Mouse (Mus musculus): Measurements from ENCODE around the gene Osbpl3. TPM values are rescaled to one million over a fixed set of nuclear protein-coding genes. Genes with fewer than 3 reads are reported as not detected.
A peak's percentile ranks its signal among the peaks of the same experiment; 100 is the strongest.

The Osbpl3 gene
- polyA plus RNA-seq, 1 experiment = 23.3 TPM

DNA sequence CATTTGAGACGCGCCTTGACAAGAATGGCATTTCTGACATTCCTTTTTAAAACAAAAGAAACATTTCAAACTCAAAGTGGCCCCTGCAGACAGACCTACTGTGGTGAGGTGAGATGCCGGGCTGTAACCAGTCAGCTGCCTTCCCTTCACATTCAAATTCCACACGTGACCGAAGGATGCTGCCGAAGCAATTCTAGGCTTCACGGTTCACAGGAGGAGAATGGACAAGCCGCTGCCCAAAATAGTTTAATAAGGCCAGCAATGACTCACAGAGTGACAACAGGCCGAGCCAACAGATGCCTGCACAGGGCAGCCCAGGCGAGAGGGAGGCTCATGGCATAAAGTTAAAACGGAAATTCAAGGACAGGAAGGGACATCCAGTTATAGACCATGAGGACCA lies 51.3 kb downstream of the Osbpl3 start:
- Histone ChIP-seq H3K9me3 (replicated peaks; ENCODE audit: control insufficient read depth, insufficient read depth, low read length, poor library complexity, severe bottlenecking) (no peaks in the 10 kb centered on the region), H3K27ac (ENCODE audit: insufficient read depth, low read length) (no peak overlapping the region), H3K9ac (ENCODE audit: low read depth, poor library complexity, severe bottlenecking) (no peak overlapping the region), H3K4me3 (ENCODE audit: low read depth, low read length) (no peak overlapping the region), H3K4me1 (ENCODE audit: control insufficient read depth, insufficient read depth, low read length) (peaks cover 4% of the 10 kb centered on the region), H3K27me3 (ENCODE audit: control insufficient read depth, insufficient read depth, low read length, poor library complexity, severe bottlenecking) (no peaks in the 10 kb centered on the region), H3K36me3 (ENCODE audit: control insufficient read depth, insufficient read depth, low read length, poor library complexity, severe bottlenecking) (no peaks in the 10 kb centered on the region)
- TF ChIP-seq EP300 (IDR thresholded peaks at IDR 0.05; ENCODE audit: insufficient read depth, low read depth, low read length) = peak; percentile 80
- no peak for TF ChIP-seq CTCF (IDR thresholded peaks at IDR 0.05; ENCODE audit: low read depth, low read length)
- TF ChIP-seq POLR2A (IDR thresholded peaks at IDR 0.05; ENCODE audit: insufficient read depth, low read length) = no peak

- Histone ChIP-seq H3K9ac (ENCODE audit: low read depth, poor library complexity, severe bottlenecking) (no peak overlapping the region), H3K27me3 (ENCODE audit: control insufficient read depth, insufficient read depth, low read length, poor library complexity, severe bottlenecking) (no peaks in the 10 kb centered on the region), H3K4me3 (ENCODE audit: low read depth, low read length) (no peak overlapping the region), H3K4me1 (ENCODE audit: control insufficient read depth, insufficient read depth, low read length) (peaks cover 4% of the 10 kb centered on the region), H3K27ac (ENCODE audit: insufficient read depth, low read length) (no peak overlapping the region), H3K36me3 (ENCODE audit: control insufficient read depth, insufficient read depth, low read length, poor library complexity, severe bottlenecking) (no peaks in the 10 kb centered on the region), H3K9me3 (replicated peaks; ENCODE audit: control insufficient read depth, insufficient read depth, low read length, poor library complexity, severe bottlenecking) (no peaks in the 10 kb centered on the region)
- no peak for TF ChIP-seq CTCF (IDR thresholded peaks at IDR 0.05; ENCODE audit: low read depth, low read length)
- TF ChIP-seq EP300 (IDR thresholded peaks at IDR 0.05; ENCODE audit: insufficient read depth, low read depth, low read length) = no peak
- TF ChIP-seq POLR2A (IDR thresholded peaks at IDR 0.05; ENCODE audit: insufficient read depth, low read length) = no peak
Observed at GRCm38 (mm10) chr6:50403524-50403923, 52.5 kb downstream of the Osbpl3 start.

DNA sequence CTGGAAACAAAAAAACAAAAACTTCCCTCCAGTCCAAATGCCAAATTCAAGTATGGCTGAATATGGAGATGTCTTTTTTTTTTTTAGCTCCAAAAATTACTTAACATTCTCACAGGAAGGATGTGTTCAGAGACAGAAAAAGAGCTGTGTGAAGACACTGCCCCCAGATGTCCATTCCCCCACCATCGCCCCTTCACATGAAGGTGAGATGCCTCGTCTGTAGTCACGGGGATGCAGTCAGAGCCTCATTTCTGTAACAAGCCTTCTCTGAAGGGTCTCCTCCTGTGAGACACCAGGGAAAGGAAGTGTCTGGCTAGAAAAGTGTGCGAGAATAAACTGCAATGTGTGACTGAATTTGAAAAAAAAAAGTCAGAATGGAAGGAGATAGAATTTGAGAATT lies 53.1 kb downstream of the Osbpl3 start:
- H3K4me3 ChIP-seq (ENCODE audit: low read depth, low read length) = no peak overlapping the region
- no peaks in the 10 kb centered on the region for H3K27me3 ChIP-seq (ENCODE audit: control insufficient read depth, insufficient read depth, low read length, poor library complexity, severe bottlenecking)
- peaks cover 3% of the 10 kb centered on the region for H3K4me1 ChIP-seq (ENCODE audit: control insufficient read depth, insufficient read depth, low read length)
- H3K9me3 ChIP-seq (replicated peaks; ENCODE audit: control insufficient read depth, insufficient read depth, low read length, poor library complexity, severe bottlenecking) = no peaks in the 10 kb centered on the region
- no peak overlapping the region for H3K9ac ChIP-seq (ENCODE audit: low read depth, poor library complexity, severe bottlenecking)
- H3K36me3 ChIP-seq (ENCODE audit: control insufficient read depth, insufficient read depth, low read length, poor library complexity, severe bottlenecking) = no peaks in the 10 kb centered on the region
- H3K27ac ChIP-seq (ENCODE audit: insufficient read depth, low read length) = no peak overlapping the region
- no peak for TF ChIP-seq EP300 (IDR thresholded peaks at IDR 0.05; ENCODE audit: insufficient read depth, low read depth, low read length)
- no peak for TF ChIP-seq POLR2A (IDR thresholded peaks at IDR 0.05; ENCODE audit: insufficient read depth, low read length)
- TF ChIP-seq CTCF (IDR thresholded peaks at IDR 0.05; ENCODE audit: low read depth, low read length) = no peak

- no peaks in the 10 kb centered on the region for H3K36me3 ChIP-seq (ENCODE audit: control insufficient read depth, insufficient read depth, low read length, poor library complexity, severe bottlenecking)
- no peaks in the 10 kb centered on the region for H3K27me3 ChIP-seq (ENCODE audit: control insufficient read depth, insufficient read depth, low read length, poor library complexity, severe bottlenecking)
- H3K4me1 ChIP-seq (ENCODE audit: control insufficient read depth, insufficient read depth, low read length) = peaks cover 3% of the 10 kb centered on the region
- no peak overlapping the region for H3K9ac ChIP-seq (ENCODE audit: low read depth, poor library complexity, severe bottlenecking)
- no peak overlapping the region for H3K4me3 ChIP-seq (ENCODE audit: low read depth, low read length)
- no peaks in the 10 kb centered on the region for H3K9me3 ChIP-seq (replicated peaks; ENCODE audit: control insufficient read depth, insufficient read depth, low read length, poor library complexity, severe bottlenecking)
- no peak overlapping the region for H3K27ac ChIP-seq (ENCODE audit: insufficient read depth, low read length)
- TF ChIP-seq EP300 (IDR thresholded peaks at IDR 0.05; ENCODE audit: insufficient read depth, low read depth, low read length) = no peak
- TF ChIP-seq CTCF (IDR thresholded peaks at IDR 0.05; ENCODE audit: low read depth, low read length) = no peak
- no peak for TF ChIP-seq POLR2A (IDR thresholded peaks at IDR 0.05; ENCODE audit: insufficient read depth, low read length)
Observed at GRCm38 (mm10) chr6:50400234-50400633, 55.8 kb downstream of the Osbpl3 start.

GRCm38 (mm10) chr6:50399427-50400195 lies 56.4 kb downstream of the Osbpl3 start:
- Histone ChIP-seq H3K27ac (ENCODE audit: insufficient read depth, low read length) (no peak overlapping the region), H3K4me1 (ENCODE audit: control insufficient read depth, insufficient read depth, low read length) (peaks cover 3% of the 10 kb centered on the region), H3K27me3 (ENCODE audit: control insufficient read depth, insufficient read depth, low read length, poor library complexity, severe bottlenecking) (no peaks in the 10 kb centered on the region), H3K36me3 (ENCODE audit: control insufficient read depth, insufficient read depth, low read length, poor library complexity, severe bottlenecking) (no peaks in the 10 kb centered on the region), H3K4me3 (ENCODE audit: low read depth, low read length) (no peak overlapping the region), H3K9me3 (replicated peaks; ENCODE audit: control insufficient read depth, insufficient read depth, low read length, poor library complexity, severe bottlenecking) (no peaks in the 10 kb centered on the region), H3K9ac (ENCODE audit: low read depth, poor library complexity, severe bottlenecking) (no peak overlapping the region)
- TF ChIP-seq EP300 (IDR thresholded peaks at IDR 0.05; ENCODE audit: insufficient read depth, low read depth, low read length) (no peak), CTCF (IDR thresholded peaks at IDR 0.05; ENCODE audit: low read depth, low read length) (no peak), POLR2A (IDR thresholded peaks at IDR 0.05; ENCODE audit: insufficient read depth, low read length) (no peak)

GRCm38 (mm10) chr6:50398324-50398723 lies 57.7 kb downstream of the Osbpl3 start:
- peaks cover 2% of the 10 kb centered on the region for H3K4me1 ChIP-seq (ENCODE audit: control insufficient read depth, insufficient read depth, low read length)
- no peak overlapping the region for H3K4me3 ChIP-seq (ENCODE audit: low read depth, low read length)
- TF ChIP-seq CTCF (IDR thresholded peaks at IDR 0.05; ENCODE audit: low read depth, low read length) (no peak), EP300 (IDR thresholded peaks at IDR 0.05; ENCODE audit: insufficient read depth, low read depth, low read length) (no peak), POLR2A (IDR thresholded peaks at IDR 0.05; ENCODE audit: insufficient read depth, low read length) (no peak)
- H3K9ac ChIP-seq (ENCODE audit: low read depth, poor library complexity, severe bottlenecking) = no peak overlapping the region
- no peak overlapping the region for H3K27ac ChIP-seq (ENCODE audit: insufficient read depth, low read length)
- H3K9me3 ChIP-seq (replicated peaks; ENCODE audit: control insufficient read depth, insufficient read depth, low read length, poor library complexity, severe bottlenecking) = no peaks in the 10 kb centered on the region
- no peaks in the 10 kb centered on the region for H3K27me3 ChIP-seq (ENCODE audit: control insufficient read depth, insufficient read depth, low read length, poor library complexity, severe bottlenecking)
- no peaks in the 10 kb centered on the region for H3K36me3 ChIP-seq (ENCODE audit: control insufficient read depth, insufficient read depth, low read length, poor library complexity, severe bottlenecking)

All from ES-Bruce4 (cell line).